Mouse (Mus musculus): Measurements from ENCODE around the gene Cacnb3.
"Not testable (repeated sequence)": the region's sequence is repeated elsewhere in the genome, so short reads cannot be mapped to it uniquely, and the experiment has no call there.

The Cacnb3 gene

GRCm38 (mm10) chr15:98630540-98630939 lies at the start of gene Cacnb3:
Gene Cacnb3, plus strand, starts transcription at chr15:98630840.
- no peak for DNase-seq (ENCODE audit: low spot score in 2 of 2)

GRCm38 (mm10) chr15:98582410-98582809 lies 48.2 kb upstream of the Cacnb3 start:
- no peak for DNase-seq (ENCODE audit: low spot score in 2 of 2)

DNA sequence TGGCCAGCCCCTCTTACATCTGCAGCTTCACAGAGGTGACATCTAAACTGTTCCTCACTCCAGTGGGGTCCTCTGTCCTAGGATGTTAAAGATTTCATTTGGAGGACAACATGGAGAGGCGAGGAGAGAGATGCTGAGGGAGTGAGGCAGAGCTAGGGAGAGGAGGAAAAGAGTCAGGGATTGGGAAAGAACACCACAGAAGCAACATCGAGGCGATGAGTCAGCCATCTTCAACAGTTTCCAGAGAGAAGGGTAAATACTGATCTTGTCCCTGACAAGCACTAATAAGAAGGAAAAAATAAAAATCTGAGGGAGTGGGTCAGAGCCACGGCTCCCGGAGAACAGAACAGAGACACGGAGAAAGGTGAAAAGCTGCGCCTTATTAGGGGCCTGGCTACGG lies 47.6 kb upstream of the Cacnb3 start:
- DNase-seq (ENCODE audit: low spot score in 2 of 2), result no peak

- no peak for DNase-seq (ENCODE audit: low spot score in 2 of 2)
These were observed 45.2 kb upstream of the Cacnb3 start for GRCm38 (mm10) chr15:98585421-98585820.

DNA sequence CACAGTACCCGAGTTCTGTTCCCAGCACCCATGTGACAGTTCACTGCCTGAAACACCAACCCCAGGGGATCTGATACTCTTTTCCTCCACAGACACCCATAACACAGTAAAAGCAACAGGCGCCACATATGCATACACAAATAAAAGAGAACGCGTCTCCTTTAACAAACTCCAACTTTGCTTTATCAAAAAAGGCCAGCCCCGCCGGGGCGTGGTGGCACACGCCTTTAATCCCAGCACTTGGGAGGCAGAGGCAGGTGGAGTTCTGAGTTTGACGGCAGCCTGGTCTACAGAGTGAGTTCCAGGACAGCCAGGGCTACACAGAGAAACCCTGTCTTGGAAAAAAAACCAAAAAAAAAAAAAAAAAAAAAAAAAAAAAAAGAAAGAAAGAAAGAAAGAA lies 44.5 kb upstream of the Cacnb3 start:
- DNase-seq (ENCODE audit: low spot score in 2 of 2), result not testable (repeated sequence)

DNA sequence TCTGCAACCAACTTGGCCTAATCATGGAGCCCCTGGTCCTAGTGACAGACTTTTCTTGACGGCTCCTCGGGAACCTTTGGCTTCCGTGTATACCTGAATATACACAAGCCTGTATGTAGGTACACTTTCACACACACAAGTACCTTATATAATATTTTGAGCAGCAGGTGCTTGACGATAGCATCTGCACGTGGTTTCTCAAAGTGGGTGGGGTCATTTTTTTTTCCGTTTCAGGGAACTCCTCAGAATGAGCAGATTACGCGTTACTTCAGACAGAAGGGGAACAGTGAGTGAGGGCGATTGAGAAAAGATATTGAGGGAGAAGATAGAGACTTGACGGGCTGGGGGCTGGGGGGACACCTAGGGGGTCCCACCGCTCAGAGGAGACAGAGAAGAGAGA lies 42.9 kb upstream of the Cacnb3 start:
- no peak for DNase-seq (ENCODE audit: low spot score in 2 of 2)

- DNase-seq (ENCODE audit: low spot score in 2 of 2), result no peak
These were observed 40.9 kb upstream of the Cacnb3 start for GRCm38 (mm10) chr15:98589640-98590336.

DNA sequence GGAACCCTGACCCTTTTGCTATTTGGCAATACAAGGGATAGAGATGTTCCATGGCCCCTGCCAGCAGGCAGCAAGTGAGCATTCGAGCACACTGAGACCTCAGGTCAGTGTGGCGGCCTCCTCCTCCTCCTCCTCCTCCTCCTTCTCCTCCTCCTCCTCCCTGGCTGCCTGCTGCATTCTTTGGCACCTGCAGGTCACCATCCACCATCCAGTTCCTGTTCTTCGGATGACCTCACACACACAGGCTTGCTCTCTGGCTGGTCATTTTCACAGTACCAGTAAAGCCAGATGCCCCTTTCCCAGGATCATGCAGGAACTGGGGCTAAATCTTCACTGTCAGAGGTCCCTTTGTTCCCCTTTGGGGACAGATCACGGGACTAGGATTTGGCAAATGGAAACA lies 39.2 kb upstream of the Cacnb3 start:
- DNase-seq (ENCODE audit: low spot score in 2 of 2), result no peak

GRCm38 (mm10) chr15:98594193-98594592 lies 36.4 kb upstream of the Cacnb3 start:
- DNase-seq (ENCODE audit: low spot score in 2 of 2), result no peak

DNA sequence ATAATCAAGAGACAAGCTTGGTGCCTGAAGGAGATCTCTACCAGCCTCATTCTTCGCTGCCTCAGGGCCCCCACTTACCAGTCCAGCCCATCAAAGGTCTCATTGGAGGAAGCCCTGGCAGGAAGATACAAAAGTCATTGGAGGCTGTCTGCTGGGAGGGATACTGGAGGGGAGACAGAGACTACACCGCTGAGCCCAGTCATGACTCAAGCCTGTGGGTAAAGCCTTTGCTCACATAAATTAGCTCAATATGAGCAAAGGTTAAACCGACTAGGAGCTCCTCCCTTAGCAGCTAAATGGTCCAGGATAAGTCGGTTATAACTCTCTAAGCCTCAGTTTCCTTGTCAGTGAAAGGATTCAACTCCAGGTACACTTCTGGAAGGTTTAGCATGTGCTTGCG lies 35.6 kb upstream of the Cacnb3 start:
- DNase-seq (ENCODE audit: low spot score in 2 of 2), result no peak

- DNase-seq (ENCODE audit: low spot score in 2 of 2), result no peak
These were observed 34.0 kb upstream of the Cacnb3 start for GRCm38 (mm10) chr15:98596609-98597008.

DNA sequence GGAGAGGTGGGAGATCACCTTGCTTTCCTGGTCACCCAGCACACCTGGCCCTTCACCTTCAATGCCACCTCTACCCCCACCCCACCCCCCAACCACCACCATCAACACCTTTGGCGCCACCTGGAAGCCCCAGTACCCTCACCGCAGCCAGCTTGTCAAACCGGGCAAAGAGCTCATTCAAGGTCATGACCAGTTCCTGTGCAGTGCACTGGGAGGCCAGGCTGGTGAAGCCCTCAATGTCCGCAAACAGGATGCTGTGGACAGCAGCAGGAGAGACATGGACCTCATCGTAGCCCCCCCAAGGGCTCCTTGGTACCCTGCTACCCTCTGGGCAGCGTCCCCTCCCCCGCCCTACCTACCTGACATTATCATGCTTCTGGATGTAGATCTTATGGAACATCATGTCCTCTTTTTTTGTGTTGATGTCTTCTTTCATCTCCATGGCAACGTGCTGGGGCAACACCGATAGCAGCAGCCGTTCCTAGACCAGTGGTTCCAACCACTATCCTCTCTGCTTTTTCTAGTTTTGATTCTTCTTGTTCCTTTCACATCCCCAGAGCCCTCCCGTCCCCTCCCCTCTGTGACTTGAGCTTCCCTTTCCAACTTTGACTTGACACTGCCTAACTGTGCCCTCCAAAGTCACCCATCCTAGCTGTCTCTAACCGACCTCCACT lies 30.5 kb upstream of the Cacnb3 start:
- DNase-seq (ENCODE audit: low spot score in 2 of 2), result no peak

DNA sequence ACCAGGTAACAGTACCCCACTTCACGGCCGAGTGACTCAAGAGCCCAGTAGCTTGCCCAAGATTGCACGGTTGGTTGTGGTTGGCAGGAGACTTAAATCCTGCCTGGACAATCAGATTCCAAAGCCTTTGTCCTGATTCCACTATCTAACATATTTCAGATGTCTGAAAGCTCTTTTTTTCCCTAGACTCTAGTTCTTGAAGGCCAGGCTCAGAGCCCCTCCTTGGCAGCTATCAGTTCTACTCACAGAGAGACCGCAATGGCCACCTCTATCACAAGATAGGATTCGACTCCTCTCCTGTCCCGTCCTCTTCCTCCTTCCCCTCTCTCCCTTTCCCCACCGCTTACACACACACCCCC lies 28.8 kb upstream of the Cacnb3 start:
- DNase-seq (ENCODE audit: low spot score in 2 of 2), result no peak

DNA sequence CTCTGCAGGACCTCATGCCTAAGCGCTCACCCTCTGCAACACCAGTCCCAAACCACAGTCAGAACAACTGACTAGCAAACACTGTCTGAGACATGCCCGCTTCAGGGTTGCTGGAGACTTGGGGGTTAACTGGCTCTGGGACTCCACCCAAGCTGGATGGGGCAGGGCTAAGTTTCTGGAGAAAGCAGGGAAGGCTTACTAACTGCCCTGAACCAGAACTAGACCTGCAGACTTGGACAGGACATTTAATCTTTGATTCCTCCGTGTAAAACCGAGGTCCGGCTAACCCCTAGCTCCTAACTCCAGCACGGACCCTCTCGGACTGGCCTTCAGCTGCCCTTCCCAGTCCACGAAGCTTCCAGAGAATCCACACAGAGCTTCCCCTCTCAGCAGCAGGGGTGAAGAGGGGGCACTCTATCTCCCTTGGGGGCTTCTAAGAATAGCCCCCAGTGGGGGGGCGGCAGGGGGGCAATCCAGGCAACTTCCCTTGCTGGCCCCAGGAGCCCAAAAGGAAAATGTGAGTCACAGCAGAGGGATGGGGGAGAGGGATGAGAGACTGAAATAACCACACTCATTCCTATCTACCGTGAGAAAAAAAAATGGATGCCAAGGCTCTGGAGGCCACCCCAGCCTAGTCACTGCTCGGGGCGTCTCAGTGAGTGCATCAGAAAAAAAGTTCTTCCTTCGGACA lies 28.3 kb upstream of the Cacnb3 start:
- no peak for DNase-seq (ENCODE audit: low spot score in 2 of 2)

- DNase-seq (ENCODE audit: low spot score in 2 of 2), result no peak
These were observed 27.6 kb upstream of the Cacnb3 start for GRCm38 (mm10) chr15:98602921-98603458.

DNA sequence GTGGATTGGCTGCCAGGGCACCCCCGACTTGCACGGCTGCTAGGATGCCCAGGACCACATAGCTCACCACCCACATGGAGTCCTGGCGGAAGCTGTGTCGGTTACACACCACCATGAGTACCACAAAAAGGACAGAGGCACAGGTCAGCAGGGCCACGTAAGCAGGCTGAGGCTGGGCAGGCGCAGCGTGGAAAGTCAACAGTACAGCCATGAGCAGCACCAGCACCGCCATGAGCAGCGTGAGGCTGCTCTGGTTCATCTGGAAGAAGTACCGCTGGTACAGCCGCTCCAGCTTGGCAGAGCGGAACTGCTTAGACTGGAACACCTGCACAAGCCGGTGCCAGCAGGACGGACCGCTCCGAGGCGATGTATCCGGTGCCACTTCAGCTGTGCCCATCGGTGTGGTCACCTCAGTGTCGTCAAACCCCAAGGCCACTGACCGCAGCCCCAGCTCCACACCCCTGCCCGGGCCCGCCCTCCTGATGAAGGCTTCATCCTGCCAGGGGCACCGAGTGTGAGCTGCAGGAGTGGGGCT lies 26.5 kb upstream of the Cacnb3 start:
- no peak for DNase-seq (ENCODE audit: low spot score in 2 of 2)

DNA sequence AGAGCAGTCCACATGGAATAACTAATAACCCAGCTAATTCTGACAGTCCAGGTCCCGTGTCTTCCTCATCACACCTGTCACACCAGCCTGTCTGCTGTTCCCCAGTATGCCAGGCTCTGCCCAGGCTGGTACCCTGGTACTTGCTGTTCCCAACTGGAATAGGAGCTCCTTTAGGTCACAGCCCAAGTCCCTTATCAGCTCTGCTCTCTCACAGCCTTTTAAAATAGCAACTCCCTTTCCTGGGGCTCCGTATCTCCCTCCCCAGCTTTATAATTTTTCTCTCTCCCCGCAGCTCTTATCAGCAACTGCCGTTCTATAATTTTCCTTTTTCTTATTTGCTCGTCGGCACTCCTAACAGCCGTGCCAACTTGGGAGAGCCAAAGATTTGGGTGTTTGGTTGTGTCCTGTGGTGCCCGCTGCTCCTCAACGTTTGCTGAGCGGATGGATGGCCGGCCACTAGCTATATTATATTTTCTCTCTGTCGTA lies 24.5 kb upstream of the Cacnb3 start:
- DNase-seq (ENCODE audit: low spot score in 2 of 2), result no peak

- DNase-seq (ENCODE audit: low spot score in 2 of 2), result no peak
These were observed 23.9 kb upstream of the Cacnb3 start for GRCm38 (mm10) chr15:98606739-98607138.

DNA sequence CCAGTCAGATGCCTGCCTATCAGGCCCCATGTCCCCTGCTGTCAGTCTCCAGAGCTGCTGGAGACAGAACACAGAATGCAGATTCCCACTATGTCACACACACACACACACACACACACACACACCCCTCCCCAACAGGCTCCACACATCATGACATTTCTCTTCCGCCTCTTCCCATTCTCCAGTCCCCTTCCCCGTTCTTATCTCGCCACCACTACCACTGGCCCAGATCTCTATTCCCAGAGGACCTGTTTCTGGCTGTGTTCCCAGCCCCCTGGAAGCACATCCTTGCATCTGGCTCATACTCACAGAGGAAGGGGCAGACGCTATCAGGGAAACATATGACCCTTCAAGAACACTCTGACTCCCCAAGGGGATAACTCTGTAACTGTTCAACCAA lies 23.1 kb upstream of the Cacnb3 start:
- no peak for DNase-seq (ENCODE audit: low spot score in 2 of 2)

- DNase-seq (ENCODE audit: low spot score in 2 of 2), result no peak
These were observed 22.4 kb upstream of the Cacnb3 start for GRCm38 (mm10) chr15:98608058-98608783.

- DNase-seq (ENCODE audit: low spot score in 2 of 2), result no peak
These were observed 21.8 kb upstream of the Cacnb3 start for GRCm38 (mm10) chr15:98608784-98609250.

All from spleen, postnatal 14 days (tissue).